Mouse (Mus musculus) gastrocnemius, adult 18-20 months (tissue): ENCODE data around the gene Akr1c18. TPM values are rescaled to one million over a fixed set of nuclear protein-coding genes. Genes with fewer than 3 reads are reported as not detected.
A peak's percentile ranks its signal among the peaks of the same experiment; 100 is the strongest.
"Not testable (repeated sequence)": the region's sequence is repeated elsewhere in the genome, so short reads cannot be mapped to it uniquely, and the experiment has no call there.

Experiments
- DNase-seq: peaks from one replicate; pipeline ENCODE4 v3.0.0; 2021; ENCODE audit warnings: low spot score
- long read RNA-seq, 2 experiments: library from polyadenylated mRNA; stranded (forward); transcript quantifications; one replicate each; pipeline ENCODE4 v2.0.0; 2021
- total RNA-seq, 2 experiments: library from RNA; stranded (reverse); gene quantifications; 2 replicates each; pipeline ENCODE4 v1.2.3; 2021

Akr1c18 gene
- under 1 TPM; 0.25 to 0.33 TPM for total RNA-seq
- long read RNA-seq, experiment 1, result 0 reads
- long read RNA-seq, experiment 2, result 0 reads

- DNase-seq, result no peak
Measured at GRCm38 (mm10) chr13:4150518-4150917, at the start of gene Akr1c18. Gene Akr1c18, minus strand, starts transcription at chr13:4150654.

DNA sequence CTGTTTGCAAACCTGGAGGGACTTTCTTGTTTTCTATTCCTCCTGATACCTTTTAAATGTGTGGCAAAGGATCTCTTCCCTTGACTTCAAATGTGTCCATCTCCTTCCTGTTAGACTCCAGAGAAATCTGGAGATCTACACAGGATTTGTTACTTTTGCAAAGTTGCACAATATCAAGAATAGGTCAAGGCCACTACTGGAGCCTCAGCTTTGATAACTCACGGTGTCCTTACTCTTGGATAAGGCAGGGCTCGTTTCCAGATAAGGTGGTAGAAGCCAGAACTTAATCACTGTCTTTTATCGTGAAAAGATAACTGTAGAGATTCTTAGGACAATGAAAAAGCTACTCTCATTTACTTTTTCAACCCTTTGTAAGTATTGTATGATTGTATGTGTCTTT is 42.1 kb upstream of the Akr1c18 start:
- DNase-seq, result no peak

GRCm38 (mm10) chr13:4190904-4191303 is 40.5 kb upstream of the Akr1c18 start, which contains the start of gene Akr1c13:
Gene Akr1c13, plus strand, starts transcription at chr13:4191150.
- DNase-seq, result peak; percentile 3

DNA sequence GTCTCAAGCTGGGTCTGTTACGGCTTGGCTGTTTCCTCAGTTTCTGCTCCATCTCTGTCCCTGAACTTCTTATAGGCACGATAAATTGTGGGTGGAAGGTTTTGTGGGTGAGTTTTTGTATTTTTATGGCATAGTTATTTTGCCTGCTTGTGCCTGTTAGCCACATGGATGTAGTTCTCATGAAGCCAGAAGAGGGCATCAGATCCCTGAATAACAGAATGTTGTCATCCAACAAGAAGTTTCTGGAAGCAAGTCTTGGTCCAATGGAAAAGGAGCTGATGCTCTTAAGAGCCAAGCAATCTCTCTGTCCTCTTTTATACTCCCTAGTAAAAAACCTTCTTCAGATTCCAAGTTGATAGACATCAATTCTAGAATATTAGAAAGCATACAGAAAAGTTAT is 37.7 kb upstream of the Akr1c18 start:
- DNase-seq, result peak; percentile 5

- not testable (repeated sequence) for DNase-seq
Measured at GRCm38 (mm10) chr13:4186641-4187411, 36.4 kb upstream of the Akr1c18 start.

- DNase-seq, result no peak
Measured at GRCm38 (mm10) chr13:4183116-4183515, 32.7 kb upstream of the Akr1c18 start.

DNA sequence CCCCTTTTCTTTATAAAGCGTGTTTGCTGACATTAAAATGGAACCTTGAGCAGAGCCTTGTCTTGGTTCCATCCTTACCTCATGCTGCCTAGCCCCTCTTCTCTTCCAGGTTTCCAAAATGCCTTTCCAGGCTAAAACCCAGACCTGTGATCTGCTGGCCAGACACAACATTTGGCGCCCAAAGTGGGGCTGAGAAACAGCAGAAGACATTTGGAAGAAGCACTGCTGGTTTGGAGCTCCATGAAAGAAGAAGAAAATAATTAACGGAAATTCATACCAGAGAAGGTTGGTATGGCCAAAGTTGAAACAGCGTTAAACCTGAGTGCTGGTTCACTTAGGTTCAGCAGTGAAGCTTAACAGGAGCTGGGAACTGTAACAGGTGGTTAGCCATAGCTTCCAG is 30.9 kb upstream of the Akr1c18 start:
- DNase-seq, result not testable (repeated sequence)

DNA sequence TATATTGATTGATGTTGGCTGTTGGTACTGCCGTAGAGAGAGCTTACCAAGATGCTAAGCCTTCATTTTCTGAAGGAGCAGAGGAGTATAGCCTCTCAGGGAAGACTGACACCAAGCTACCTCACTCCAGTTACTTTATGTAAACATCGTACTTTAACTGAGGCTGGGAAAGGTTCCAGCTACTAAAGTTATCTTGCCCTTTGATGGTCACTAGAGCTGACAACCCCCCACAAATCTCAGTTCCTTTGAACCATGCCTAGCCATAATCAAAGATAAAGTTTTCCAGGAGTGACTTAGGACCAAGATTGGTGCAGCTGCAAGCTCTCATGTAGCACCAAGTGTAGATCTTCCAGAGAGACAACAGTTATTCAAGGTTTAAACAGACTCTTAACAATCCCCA is 22.5 kb upstream of the Akr1c18 start:
- DNase-seq, result no peak

DNA sequence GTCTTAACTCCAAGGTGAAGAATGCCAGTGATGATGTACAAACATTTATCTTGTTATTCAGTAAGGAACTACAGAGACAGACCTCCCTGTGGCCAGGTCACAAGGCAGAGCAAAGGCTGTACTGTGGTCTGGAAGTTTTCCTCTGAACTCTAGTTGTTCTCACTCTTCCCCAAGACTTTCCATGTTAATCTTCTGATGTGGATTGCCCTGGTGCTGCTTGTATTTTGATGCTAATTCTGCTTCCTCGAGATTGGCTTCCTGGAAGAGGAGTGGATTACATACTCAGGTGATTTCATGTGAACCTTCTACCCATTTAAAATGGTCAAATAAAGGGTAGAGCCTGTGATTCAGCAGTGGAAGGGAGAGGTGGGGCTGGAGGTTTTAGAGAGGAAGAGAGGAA is 17.6 kb upstream of the Akr1c18 start:
- no peak for DNase-seq

- no peak for DNase-seq
Measured at GRCm38 (mm10) chr13:4155286-4155685, 4.8 kb upstream of the Akr1c18 start.

DNA sequence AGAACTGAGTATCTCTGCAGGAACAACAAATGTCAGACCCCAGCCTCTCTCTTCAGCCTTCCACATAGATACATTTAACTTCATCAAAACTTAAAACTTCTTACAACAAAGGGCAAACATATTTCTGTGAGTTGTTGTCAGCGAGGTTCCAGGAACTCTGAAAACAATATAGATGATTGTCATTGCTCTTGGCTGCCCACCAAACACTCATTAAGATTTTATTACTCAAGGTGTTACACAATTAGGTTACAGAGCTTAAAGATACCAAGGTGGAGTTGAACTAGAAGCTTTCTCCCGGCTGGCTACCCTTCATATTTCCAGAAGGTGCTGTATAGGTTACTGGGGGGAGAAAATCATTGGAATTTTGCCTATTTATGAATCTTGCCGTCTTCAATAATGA is 3.1 kb upstream of the Akr1c18 start:
- no peak for DNase-seq

DNA sequence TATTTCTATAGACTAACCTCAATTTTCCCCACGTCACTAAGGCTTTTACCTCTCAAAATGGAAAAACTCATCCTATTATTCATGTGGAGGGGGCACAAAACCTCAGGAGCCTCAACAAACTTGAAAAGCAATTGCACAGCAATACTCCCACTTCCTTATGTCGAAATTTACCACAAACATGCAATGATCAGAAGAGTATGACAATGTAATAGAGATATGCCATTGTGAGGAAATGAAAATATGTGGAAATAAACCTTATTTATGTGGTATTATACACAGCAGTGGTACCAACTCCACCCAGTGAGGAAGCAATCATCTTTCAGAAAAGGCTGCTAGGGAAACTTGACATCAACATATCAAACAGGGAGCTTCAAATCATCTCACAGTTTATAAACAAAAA is 2.5 kb upstream of the Akr1c18 start:
- DNase-seq, result no peak

DNA sequence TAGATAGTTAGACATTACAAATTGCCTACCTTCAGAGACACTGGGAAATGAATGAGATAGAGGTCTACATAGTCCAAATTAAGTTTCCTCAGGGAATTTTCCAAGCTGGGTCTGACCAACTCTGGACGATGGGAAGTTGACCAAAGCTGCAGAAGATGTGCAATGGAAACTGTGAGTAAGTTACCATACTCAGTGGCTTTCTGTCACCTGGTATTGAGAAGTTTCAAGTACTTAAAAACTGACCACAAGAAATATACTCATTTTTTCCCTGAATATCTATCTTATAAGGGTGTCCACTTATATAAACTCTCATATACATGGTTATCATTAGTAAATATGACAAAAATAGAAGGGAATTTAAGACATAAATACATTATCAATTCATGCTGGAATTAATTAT is 6.2 kb downstream of the Akr1c18 start:
- no peak for DNase-seq

DNA sequence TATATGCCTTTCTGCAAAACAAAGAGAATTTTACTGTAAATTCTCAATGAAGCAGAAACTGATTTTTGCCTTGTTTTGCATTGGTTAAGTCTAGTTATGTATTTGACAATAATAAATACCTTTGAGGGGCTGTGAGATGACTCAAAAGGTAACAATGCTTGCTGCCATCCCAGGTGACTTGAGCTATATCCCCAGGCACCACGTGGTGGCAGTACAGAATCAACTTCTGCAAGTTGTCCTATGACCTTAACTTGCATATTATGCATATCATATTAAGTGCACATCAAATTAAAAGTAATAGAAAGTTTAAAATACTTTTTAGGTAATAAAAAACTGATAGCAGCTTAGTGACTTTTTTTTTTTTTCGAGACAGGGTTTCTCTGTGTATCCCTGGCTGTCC is 17.4 kb downstream of the Akr1c18 start:
- no peak for DNase-seq

GRCm38 (mm10) chr13:4131721-4132120 is 18.7 kb downstream of the Akr1c18 start:
- DNase-seq, result no peak

GRCm38 (mm10) chr13:4131317-4131716 is 19.1 kb downstream of the Akr1c18 start:
- no peak for DNase-seq

DNA sequence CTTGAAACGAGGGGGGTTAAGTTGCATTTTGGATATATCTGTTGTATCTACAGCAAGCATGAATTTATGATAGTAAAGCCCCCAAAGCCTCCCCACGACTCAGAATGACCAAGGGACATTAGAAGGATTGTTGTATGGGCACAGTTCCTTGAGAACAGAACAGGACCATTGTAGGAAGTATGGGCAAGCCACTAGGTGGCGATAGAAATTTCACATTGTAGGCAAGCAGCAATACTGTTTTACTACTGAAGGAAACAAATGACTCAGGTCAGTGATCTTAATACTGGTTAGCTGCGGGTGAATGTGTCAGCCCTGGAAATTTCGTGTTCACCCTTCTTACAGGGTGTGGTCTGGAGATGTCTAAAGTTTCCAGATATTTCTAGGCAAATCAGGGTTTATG is 21.4 kb downstream of the Akr1c18 start:
- DNase-seq, result peak; percentile 5

GRCm38 (mm10) chr13:4125846-4126245 is 24.6 kb downstream of the Akr1c18 start:
- not testable (repeated sequence) for DNase-seq

DNA sequence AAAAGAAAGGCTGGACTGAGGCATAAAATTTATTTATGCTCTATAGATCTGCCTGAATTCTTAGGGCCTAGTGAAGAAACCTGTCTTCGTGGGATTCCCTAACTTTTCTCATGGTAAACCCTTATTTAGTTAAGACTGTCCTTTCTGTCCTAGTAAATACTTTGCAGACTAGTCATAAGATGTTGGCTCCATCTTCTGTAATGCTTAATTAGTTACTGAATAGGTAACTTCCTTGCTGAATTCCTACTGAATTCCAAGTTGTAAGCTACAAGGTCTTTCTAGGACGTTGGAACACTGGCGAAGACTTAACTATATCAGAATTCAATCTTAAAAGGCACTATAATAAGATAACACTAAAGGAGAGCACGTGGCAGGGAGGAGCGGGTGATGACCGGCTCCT is 26.0 kb downstream of the Akr1c18 start:
- not testable (repeated sequence) for DNase-seq

- DNase-seq, result no peak
Measured at GRCm38 (mm10) chr13:4123146-4123545, 27.3 kb downstream of the Akr1c18 start.

- DNase-seq, result no peak
Measured at GRCm38 (mm10) chr13:4119181-4119904, 31.1 kb downstream of the Akr1c18 start.

DNA sequence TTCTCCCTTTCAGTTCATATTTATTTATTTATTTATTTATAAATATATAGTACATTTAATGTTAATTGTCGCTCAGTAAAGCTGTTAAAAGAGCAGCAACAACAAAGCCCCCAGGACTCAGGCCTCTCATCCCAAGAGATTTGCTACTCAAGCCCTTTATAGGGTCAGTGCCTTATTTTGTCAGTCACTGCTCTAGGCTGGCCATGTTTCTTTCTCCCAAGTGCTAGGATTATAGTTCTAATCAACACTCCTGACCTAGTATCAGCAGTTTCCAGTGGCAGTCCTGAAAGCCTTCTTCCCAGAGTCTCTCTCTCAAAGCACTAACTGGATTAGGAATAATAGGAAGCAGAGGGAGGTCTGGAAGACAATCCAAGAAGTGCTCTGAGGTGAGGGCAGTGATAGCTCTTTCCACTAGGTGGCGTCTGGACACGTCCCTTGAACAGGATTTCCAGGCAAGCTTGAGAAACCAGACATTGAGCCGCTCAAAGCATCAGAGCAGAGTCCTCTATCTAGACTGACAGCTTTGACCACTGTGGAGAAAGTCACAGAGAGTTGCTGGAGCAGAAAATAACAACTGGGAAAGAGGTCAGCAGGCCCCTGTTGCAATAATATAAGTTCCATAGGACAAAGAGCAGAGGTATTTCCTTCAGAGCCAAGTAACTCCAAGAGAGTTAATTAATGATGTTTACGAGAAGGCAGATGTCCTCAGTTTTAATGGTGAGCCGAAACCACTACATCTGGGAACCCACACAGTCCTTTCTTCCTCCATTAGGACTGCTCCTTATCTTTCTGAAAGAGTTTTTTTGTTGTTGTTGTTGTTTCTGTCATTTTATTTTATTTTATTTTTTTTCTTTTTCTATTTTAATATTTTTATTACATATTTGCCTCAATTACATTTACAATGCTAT is 39.9 kb downstream of the Akr1c18 start:
- DNase-seq, result peak; percentile 44
